In genomic region chr15:84467761-84468160, GRCm38 (mm10) we compare ENCODE assay signal across 21 mouse cellular contexts. TPM values are rescaled to one million over a fixed set of nuclear protein-coding genes. Genes with fewer than 3 reads are reported as not detected.
DNase-seq lines count a peak whose midpoint lies in the region; ATAC-seq and TF ChIP-seq lines count a peak whose summit lies in the region.
"Had no signal": no experiment of that assay in that cellular context is flagged by ENCODE, and none has a peak within 500 bp of the region (broad histone marks: within the 10 kb centered on the region; RNA-seq: fewer than 3 reads in every experiment).

No protein-coding gene starts in this region.

- no peak for ATAC-seq in hindbrain, embryonic 12.5 days (ENCODE audit: low FRiP score)
- no peak for ATAC-seq in stomach, embryonic 15.5 days (ENCODE audit: insufficient read depth, low FRiP score, low read depth)
- no peak for ATAC-seq in stomach, postnatal 0 days (ENCODE audit: low FRiP score, low TSS enrichment)

- WGBS in hindbrain, embryonic 10.5 days = 45% methylated on average over 5 of the region's 5 CpGs
- WGBS in hindbrain, embryonic 12.5 days = 43% methylated on average over 5 of the region's 5 CpGs
- 57% methylated on average over 5 of the region's 5 CpGs for WGBS in stomach, embryonic 15.5 days
- 63% methylated on average over 5 of the region's 5 CpGs for WGBS in stomach, postnatal 0 days

- H3K27me3 ChIP-seq in hindbrain, embryonic 10.5 days (ENCODE audit: insufficient read depth, poor library complexity, severe bottlenecking) = peaks cover 38% of the 10 kb centered on the region
- peaks cover 4% of the 10 kb centered on the region; the same call in 1 of the 2 replicates for H3K27me3 ChIP-seq in hindbrain, embryonic 12.5 days
- H3K27me3 ChIP-seq in stomach, embryonic 15.5 days (replicated peaks) = no peaks in the 10 kb centered on the region
- H3K27me3 ChIP-seq in stomach, postnatal 0 days (ENCODE audit: control insufficient read depth, insufficient read depth, low read length) = no peaks in the 10 kb centered on the region

- no peak overlapping the region for H3K4me2 ChIP-seq in hindbrain, embryonic 12.5 days (replicated peaks)
- H3K4me2 ChIP-seq in stomach, embryonic 15.5 days = no peak overlapping the region
- no peak overlapping the region for H3K4me2 ChIP-seq in stomach, postnatal 0 days (replicated peaks; ENCODE audit: low read depth)
- H3K4me2 ChIP-seq: embryonic facial prominence, embryonic 13.5 days; heart, embryonic 13.5 days; hindbrain, embryonic 13.5 days had no signal

- DNase-seq in hindbrain, embryonic 10.5 days (ENCODE audit: low spot score) = no peak
- DNase-seq in stomach, postnatal 0 days (ENCODE audit: low spot score) = no peak
- DNase-seq in R1 (ENCODE audit: low read depth, low spot score) = peak; percentile 31
- no peak for DNase-seq in layer of hippocampus, postnatal 36 days
- DNase-seq in right cerebral cortex, postnatal 10 days (ENCODE audit: low spot score in 2 of 2) = no peak
- DNase-seq: adrenal gland, adult 2 months; adrenal gland, postnatal 25 days; cerebellum, adult 18-20 months; cerebellum, adult 9-11 months; cerebellum, postnatal 36 days; gastrocnemius, adult 2 months; gastrocnemius, postnatal 25 days; heart, adult 11 months; heart, postnatal 36 days had no signal

- TF ChIP-seq CTCF in stomach, postnatal 0 days (IDR thresholded peaks at IDR 0.05; ENCODE audit: low read depth) = no peak

- no peak overlapping the region for H3K9ac ChIP-seq in hindbrain, embryonic 12.5 days
- H3K9ac ChIP-seq in stomach, embryonic 15.5 days = no peak overlapping the region
- no peak overlapping the region for H3K9ac ChIP-seq in stomach, postnatal 0 days (ENCODE audit: low read length)
- H3K9ac ChIP-seq: embryonic facial prominence, embryonic 13.5 days; heart, embryonic 13.5 days had no signal

- H3K36me3 ChIP-seq in hindbrain, embryonic 10.5 days = no peaks in the 10 kb centered on the region
- no peaks in the 10 kb centered on the region for H3K36me3 ChIP-seq in hindbrain, embryonic 12.5 days
- H3K36me3 ChIP-seq in stomach, embryonic 15.5 days = no peaks in the 10 kb centered on the region
- no peaks in the 10 kb centered on the region for H3K36me3 ChIP-seq in stomach, postnatal 0 days (ENCODE audit: control insufficient read depth, insufficient read depth, low read length)
- H3K36me3 ChIP-seq: embryonic facial prominence, embryonic 13.5 days; heart, embryonic 13.5 days; hindbrain, embryonic 13.5 days had no signal

- H3K9me3 ChIP-seq in hindbrain, embryonic 10.5 days = no peaks in the 10 kb centered on the region
- H3K9me3 ChIP-seq in hindbrain, embryonic 12.5 days (replicated peaks) = no peaks in the 10 kb centered on the region
- H3K9me3 ChIP-seq in stomach, embryonic 15.5 days = no peaks in the 10 kb centered on the region
- H3K9me3 ChIP-seq in stomach, postnatal 0 days (ENCODE audit: control insufficient read depth, low read length) = no peaks in the 10 kb centered on the region
- H3K9me3 ChIP-seq: embryonic facial prominence, embryonic 13.5 days; heart, embryonic 13.5 days; hindbrain, embryonic 13.5 days had no signal

- no peak overlapping the region for H3K4me3 ChIP-seq in hindbrain, embryonic 10.5 days
- no peak overlapping the region for H3K4me3 ChIP-seq in hindbrain, embryonic 12.5 days
- no peak overlapping the region for H3K4me3 ChIP-seq in stomach, embryonic 15.5 days (replicated peaks)
- no peak overlapping the region for H3K4me3 ChIP-seq in stomach, postnatal 0 days (ENCODE audit: low read depth, low read length)
- H3K4me3 ChIP-seq: embryonic facial prominence, embryonic 13.5 days; gastrocnemius, adult 2 months; heart, embryonic 13.5 days; hindbrain, embryonic 13.5 days had no signal

- 0 out of 2 replicates have a peak overlapping the region, but pooled peaks have one; percentile 16 for H3K27ac ChIP-seq in hindbrain, embryonic 10.5 days
- H3K27ac ChIP-seq in hindbrain, embryonic 12.5 days = no peak overlapping the region
- H3K27ac ChIP-seq in stomach, embryonic 15.5 days = peak overlapping the region; percentile 74
- no peak overlapping the region for H3K27ac ChIP-seq in stomach, postnatal 0 days (replicated peaks)
- H3K27ac ChIP-seq: embryonic facial prominence, embryonic 13.5 days; gastrocnemius, adult 2 months; heart, embryonic 13.5 days; hindbrain, postnatal 0 days had no signal

- no peak for TF ChIP-seq EP300 in stomach, postnatal 0 days (optimal IDR thresholded peaks at IDR 0.05)

- H3K4me1 ChIP-seq in hindbrain, embryonic 10.5 days (replicated peaks) = peaks cover 54% of the 10 kb centered on the region
- H3K4me1 ChIP-seq in hindbrain, embryonic 12.5 days = peaks cover 16% of the 10 kb centered on the region
- H3K4me1 ChIP-seq in stomach, embryonic 15.5 days = peaks cover 13% of the 10 kb centered on the region; the same call in 1 of the 2 replicates
- H3K4me1 ChIP-seq in stomach, postnatal 0 days (replicated peaks; ENCODE audit: control insufficient read depth, insufficient read depth) = 0 out of 2 replicates have a peak, but pooled peaks cover 2% of the 10 kb centered on the region

RNA-seq across cellular contexts. Expression of gene Shisal1, which starts 20.9 kb away (rescaled TPM):
- polyA plus RNA-seq in hindbrain, embryonic 10.5 days (2016; fragmentation: Nextera tagmentation; extraction: Ambion mirVana) = 4.0 and 5.2 TPM in 2 replicates
- polyA plus RNA-seq in hindbrain, embryonic 12.5 days (2016; fragmentation: Nextera tagmentation; extraction: Ambion mirVana) = 9.4 and 10.8 TPM in 2 replicates
- 2.6 and 3.3 TPM in 2 replicates for polyA plus RNA-seq in stomach, embryonic 15.5 days (2015; fragmentation: Nextera tagmentation; extraction: Ambion mirVana)
- 0.82 and 1.1 TPM in 2 replicates for polyA plus RNA-seq in stomach, postnatal 0 days (2015; fragmentation: Nextera tagmentation; extraction: Ambion mirVana)
- total RNA-seq in layer of hippocampus, postnatal 36 days (2021) = 10 to 100 TPM; 59.9 to 61.7 TPM
- total RNA-seq: MEL had no signal

Comparison
In these comparisons a context has a peak if more than half of its experiments do, and no peak if none do; other contexts are left out.
1. H3K27ac ChIP-seq: peak in hindbrain, embryonic 10.5 days (single experiment) and stomach, embryonic 15.5 days (single experiment); none in hindbrain, embryonic 12.5 days (single experiment) and stomach, postnatal 0 days (single experiment).